Mouse (Mus musculus) thymus, adult 2 months (tissue): ENCODE results near the gene Apex1. TPM values are rescaled to one million over a fixed set of nuclear protein-coding genes. Genes with fewer than 3 reads are reported as not detected.

Experiments
- DNase-seq: peaks from one replicate; pipeline ENCODE4 v3.0.0; 2021
- H3K27ac ChIP-seq: fragments of 200-500 bp; 2 replicates; pipeline ENCODE4 v1.5.1; 2012; ENCODE audit warnings: low read length, control low read depth; ENCODE audit not compliant: control insufficient read depth, insufficient read depth
- H3K27me3 ChIP-seq: fragments of 200-500 bp; 2 replicates; pipeline ENCODE4 v1.6.1; 2012; ENCODE audit warnings: mild to moderate bottlenecking, low read length, moderate library complexity, mixed read lengths; ENCODE audit not compliant: control insufficient read depth, insufficient read depth
- H3K36me3 ChIP-seq: fragments of 200-500 bp; 2 replicates; pipeline ENCODE4 v1.6.1; 2012; ENCODE audit warnings: mild to moderate bottlenecking, low read length, moderate library complexity; ENCODE audit not compliant: control insufficient read depth, insufficient read depth
- H3K4me1 ChIP-seq: fragments of 200-500 bp; replicated peaks from 2 replicates; pipeline ENCODE4 v1.6.1; 2012; ENCODE audit warnings: low read length; ENCODE audit not compliant: control insufficient read depth, insufficient read depth
- H3K4me3 ChIP-seq: fragments of 200-500 bp; 2 replicates; pipeline ENCODE4 v1.5.1; 2012; ENCODE audit warnings: mild to moderate bottlenecking, low read length, control low read depth, moderate library complexity; ENCODE audit not compliant: control insufficient read depth, insufficient read depth
- CTCF ChIP-seq: fragments of 200-500 bp; IDR thresholded peaks from 2 replicates; pipeline ENCODE4 v1.5.1; 2012; ENCODE audit warnings: mild to moderate bottlenecking, control low read depth, low read length, moderate library complexity, borderline replicate concordance; ENCODE audit not compliant: control insufficient read depth, poor library complexity, insufficient read depth; ENCODE audit errors: extremely low read depth
- POLR2A ChIP-seq: fragments of 200-500 bp; IDR thresholded peaks from 2 replicates; pipeline ENCODE4 v1.6.1; 2012; ENCODE audit warnings: mild to moderate bottlenecking, low read length, control low read depth, moderate library complexity; ENCODE audit not compliant: control insufficient read depth, poor library complexity, insufficient read depth; ENCODE audit errors: extremely low read depth
- WGBS: fragments of 180-500 bp; shearing (Covaris S2); methylation state at CpG from one replicate; pipeline ENCODE4 v1.1.7; 2018; 5-methylcytosine and 5-hydroxymethylcytosine counted together
- polyA plus RNA-seq: library from polyadenylated mRNA; depleted of rRNA; stranded (reverse); fragments of >200 nt; gene quantifications from 2 replicates; pipeline ENCODE4 v1.2.3, GENCODE M21; 2012

Apex1 gene
- polyA plus RNA-seq, 1 experiment: 54.1 TPM

- 96% methylated on average over 3 of the region's 3 CpGs for WGBS
- H3K4me1 ChIP-seq: peaks cover 9% of the 10 kb centered on the region
- no peak overlapping the region for H3K27ac ChIP-seq
- H3K27me3 ChIP-seq: no peaks in the 10 kb centered on the region
- peaks cover 10% of the 10 kb centered on the region for H3K36me3 ChIP-seq
- TF ChIP-seq CTCF (no peak), POLR2A (no peak)
- DNase-seq: no peak
- H3K4me3 ChIP-seq: no peak overlapping the region
Observed at GRCm38 (mm10) chr14:50927366-50927765, 2.6 kb downstream of the Apex1 start.

- H3K27me3 ChIP-seq: no peaks in the 10 kb centered on the region
- DNase-seq: no peak
- peaks cover 9% of the 10 kb centered on the region for H3K4me1 ChIP-seq
- H3K36me3 ChIP-seq: peaks cover 10% of the 10 kb centered on the region
- H3K27ac ChIP-seq: peak overlapping the region; percentile 19; the same call in 1 of the 2 replicates
- WGBS: 7% methylated on average over 10 of the region's 10 CpGs
- TF ChIP-seq POLR2A (no peak), CTCF (no peak)
- H3K4me3 ChIP-seq: peak overlapping the region; percentile 71
Observed at GRCm38 (mm10) chr14:50929951-50930350, 5.2 kb downstream of the Apex1 start.

GRCm38 (mm10) chr14:50930377-50930753, 5.6 kb downstream of the Apex1 start:
- Histone ChIP-seq H3K4me3 (peak overlapping the region; percentile 71), H3K4me1 (peaks cover 9% of the 10 kb centered on the region), H3K27me3 (no peaks in the 10 kb centered on the region), H3K27ac (peak overlapping the region; percentile 19; the same call in 1 of the 2 replicates), H3K36me3 (peaks cover 10% of the 10 kb centered on the region)
- under 1% methylated on average over 38 of the region's 38 CpGs for WGBS
- no peak for TF ChIP-seq CTCF
- no peak for TF ChIP-seq POLR2A
- peak; percentile 73 for DNase-seq

- Histone ChIP-seq H3K4me1 (peaks cover 6% of the 10 kb centered on the region), H3K36me3 (peaks cover 10% of the 10 kb centered on the region), H3K4me3 (peak within 1 kb of the TSS; percentile 71), H3K27me3 (no peaks in the 10 kb centered on the region), H3K27ac (peak within 1 kb of the TSS; percentile 21; the same call in 1 of the 2 replicates)
- peak; percentile 86 for TF ChIP-seq POLR2A
- TF ChIP-seq CTCF: no peak; the same call in 1 of the 2 replicates
- WGBS: under 1% methylated on average over 68 of the region's 68 CpGs
- peak; percentile 100 for DNase-seq
Observed at GRCm38 (mm10) chr14:50930754-50931492, 6.2 kb downstream of the Apex1 start, which contains the start of the genes Pip4p1 and Pnp. Pip4p1 (minus strand) TSS chr14:50930856. Pnp (plus strand) TSS chr14:50931082.

GRCm38 (mm10) chr14:50931493-50932020, 6.8 kb downstream of the Apex1 start:
- Histone ChIP-seq H3K36me3 (peaks cover 10% of the 10 kb centered on the region), H3K27ac (peak overlapping the region; percentile 21; the same call in 1 of the 2 replicates), H3K4me1 (peaks cover 6% of the 10 kb centered on the region), H3K4me3 (peak overlapping the region; percentile 49), H3K27me3 (no peaks in the 10 kb centered on the region)
- DNase-seq: no peak
- TF ChIP-seq CTCF (no peak), POLR2A (no peak)
- 22% methylated on average over 12 of the region's 12 CpGs for WGBS

GRCm38 (mm10) chr14:50936649-50937048, 11.9 kb downstream of the Apex1 start:
- Histone ChIP-seq H3K36me3 (no peaks in the 10 kb centered on the region), H3K4me3 (no peak overlapping the region), H3K27ac (no peak overlapping the region), H3K27me3 (no peaks in the 10 kb centered on the region), H3K4me1 (peaks cover under 1% of the 10 kb centered on the region; the same call in 1 of the 2 replicates)
- no peak for DNase-seq
- TF ChIP-seq CTCF: no peak
- TF ChIP-seq POLR2A: no peak
- 88% methylated on average over 1 of the region's 1 CpGs for WGBS
